Mouse (Mus musculus): ENCODE data around the gene Myo1b.
"Not testable (repeated sequence)": the region's sequence is repeated elsewhere in the genome, so short reads cannot be mapped to it uniquely, and the experiment has no call there.

Myo1b gene

GRCm38 (mm10) chr1:51894721-51895120 is 21.1 kb downstream of the Myo1b start:
- no peak for DNase-seq (ENCODE audit: low spot score)

DNA sequence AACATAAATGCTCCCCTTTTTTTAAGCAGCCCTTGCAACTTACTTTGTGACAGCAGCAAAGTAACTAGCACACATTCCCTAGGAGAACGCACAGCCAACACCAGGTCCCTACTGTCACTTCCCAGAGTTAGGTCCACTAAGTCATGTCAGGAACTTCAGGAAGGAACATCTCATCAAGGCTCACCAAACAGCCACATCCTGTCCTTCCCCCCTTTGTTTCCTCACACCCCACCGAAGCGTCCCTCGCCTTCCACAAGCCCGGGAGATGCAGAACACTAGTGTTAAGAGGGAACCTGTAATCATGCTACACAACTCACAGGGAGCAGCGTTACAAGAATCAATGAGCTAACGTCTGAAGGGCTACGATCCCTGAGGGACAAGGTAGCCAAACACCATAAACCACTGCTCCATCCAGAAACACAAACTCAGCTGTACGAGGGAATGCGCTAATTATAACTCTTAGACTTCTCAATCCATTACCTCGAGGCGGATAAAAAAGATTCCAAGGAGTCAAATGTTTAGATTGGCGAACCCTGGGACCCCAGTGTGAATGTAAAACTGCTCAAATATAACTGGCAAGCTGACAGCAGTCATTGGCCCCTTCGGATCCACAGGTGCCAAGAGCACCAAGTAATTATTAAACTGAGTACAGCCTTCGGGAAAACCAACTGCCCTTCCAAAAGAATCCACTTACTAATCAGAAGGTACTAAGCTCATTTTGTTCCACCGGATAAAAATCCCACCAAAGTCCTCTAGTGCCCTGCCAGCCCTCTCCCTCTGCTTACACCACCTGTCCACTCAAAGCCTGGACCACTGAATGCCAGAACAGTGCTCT is 22.1 kb downstream of the Myo1b start:
- no peak for DNase-seq (ENCODE audit: low spot score)

- DNase-seq (ENCODE audit: low spot score), result no peak
Measured at GRCm38 (mm10) chr1:51892005-51892404, 23.9 kb downstream of the Myo1b start.

DNA sequence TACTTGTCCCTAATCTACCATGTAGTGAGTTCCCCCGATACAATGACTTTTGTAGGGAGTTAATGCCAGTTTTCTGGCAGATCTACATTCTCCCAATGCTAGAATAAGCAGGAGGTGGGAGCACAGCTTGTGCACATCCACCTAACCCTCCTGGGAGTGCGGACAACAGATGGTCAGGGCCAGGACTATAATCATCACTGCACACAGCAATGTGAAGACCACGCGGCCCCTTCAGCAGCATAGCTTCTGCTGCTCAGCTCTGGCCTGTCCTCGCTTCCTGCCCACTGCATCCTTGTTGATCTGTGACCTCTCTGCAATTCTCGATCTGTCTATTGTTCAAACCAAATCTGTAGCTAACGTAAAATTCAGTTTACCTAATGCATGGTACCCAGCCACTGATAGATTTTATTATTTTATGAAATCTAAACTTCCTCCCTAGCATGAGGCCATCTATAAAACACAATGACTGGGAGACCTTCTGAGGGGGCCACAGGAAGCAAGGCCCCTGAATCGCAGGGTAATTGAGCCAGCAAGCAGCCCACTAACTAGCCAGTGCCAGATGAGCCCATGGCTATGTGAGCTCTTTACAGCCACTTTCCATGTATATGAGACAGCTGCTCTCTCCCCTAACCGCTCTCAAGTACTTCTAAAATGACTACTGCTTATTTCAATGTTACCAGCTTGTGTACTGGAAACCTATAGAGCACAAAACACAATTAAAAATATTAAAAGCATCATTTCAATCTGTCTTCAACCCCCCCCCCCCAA is 27.6 kb downstream of the Myo1b start:
- DNase-seq (ENCODE audit: low spot score), result no peak

- no peak for DNase-seq (ENCODE audit: low spot score)
Measured at GRCm38 (mm10) chr1:51885356-51885983, 30.4 kb downstream of the Myo1b start.

DNA sequence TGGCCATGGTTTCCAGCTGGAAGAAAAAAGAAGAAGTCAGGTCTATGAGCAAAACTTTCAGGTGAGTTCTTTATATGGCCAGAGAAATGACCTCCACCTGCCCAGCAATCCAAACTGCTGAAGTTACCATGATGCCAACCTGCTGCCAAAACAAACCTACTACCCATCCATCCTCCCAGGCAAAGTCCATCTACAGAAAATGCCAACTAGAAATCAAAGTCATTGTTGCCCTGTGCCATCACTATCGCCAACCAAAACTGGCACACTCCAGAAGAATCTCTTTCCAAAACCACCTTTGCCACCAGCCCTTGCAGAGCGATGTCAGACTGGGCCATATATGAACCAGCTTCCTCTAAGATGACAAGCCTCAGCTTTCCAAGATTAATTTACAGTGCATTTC is 32.7 kb downstream of the Myo1b start:
- DNase-seq (ENCODE audit: low spot score), result no peak

DNA sequence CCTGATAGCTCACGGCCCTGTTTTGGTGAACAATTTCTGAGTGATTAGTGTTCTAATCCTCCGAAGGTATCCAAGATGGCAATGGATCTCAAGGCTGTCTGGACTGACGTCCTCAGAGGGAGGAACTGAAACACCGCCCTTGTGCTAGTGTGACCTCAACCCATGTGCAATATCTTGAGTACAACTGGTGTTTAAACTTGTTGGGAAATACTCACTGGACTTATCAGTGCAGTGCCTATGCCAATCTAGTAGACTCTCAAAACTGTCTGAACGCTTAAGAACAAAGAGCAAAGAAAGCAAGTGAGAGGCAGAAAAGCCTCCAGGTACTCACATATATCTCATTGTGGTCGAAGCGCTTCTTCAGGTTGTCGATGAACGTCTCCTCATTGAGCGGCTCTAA is 33.1 kb downstream of the Myo1b start:
- DNase-seq (ENCODE audit: low spot score), result no peak

DNA sequence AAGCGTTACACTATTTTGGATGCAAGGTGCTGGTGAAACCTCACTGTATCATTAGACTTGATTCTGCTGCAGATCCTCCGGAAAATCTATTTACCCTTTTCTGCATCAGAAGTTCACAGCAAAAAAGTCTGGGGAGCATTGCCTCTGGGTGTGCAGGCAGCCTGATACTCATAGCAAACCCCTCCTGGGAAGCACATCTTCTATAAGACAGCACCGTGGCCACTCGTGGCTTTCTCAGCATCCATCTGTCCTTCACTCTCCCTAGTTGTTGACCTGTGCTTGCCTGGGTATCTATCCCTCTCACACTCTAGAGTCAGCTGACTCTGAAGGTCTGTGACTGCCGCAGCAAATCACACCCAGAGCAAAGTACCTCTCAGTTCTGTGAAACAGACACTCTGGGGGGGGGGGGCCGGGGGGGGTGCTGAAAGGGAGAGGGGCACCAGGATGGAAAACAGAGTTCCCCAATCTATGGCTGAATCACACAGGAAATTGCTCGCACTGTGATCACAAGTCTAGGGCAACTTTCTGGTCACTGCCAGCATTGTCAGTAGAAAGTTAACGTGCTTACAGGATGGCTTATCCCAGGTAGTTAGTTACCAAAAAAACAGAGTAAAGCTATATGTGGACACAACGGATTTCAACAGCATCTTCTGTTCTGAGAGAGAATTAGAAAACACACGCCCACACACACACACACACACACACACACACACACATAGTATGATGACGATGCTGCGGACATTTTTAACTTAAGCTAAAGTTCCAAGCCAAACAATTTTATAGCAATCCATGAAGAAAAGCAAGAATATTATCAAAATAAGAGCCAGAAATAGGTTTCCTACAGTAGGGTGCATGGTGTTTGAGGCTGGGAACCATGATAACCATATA is 35.7 kb downstream of the Myo1b start:
- DNase-seq (ENCODE audit: low spot score), result no peak

DNA sequence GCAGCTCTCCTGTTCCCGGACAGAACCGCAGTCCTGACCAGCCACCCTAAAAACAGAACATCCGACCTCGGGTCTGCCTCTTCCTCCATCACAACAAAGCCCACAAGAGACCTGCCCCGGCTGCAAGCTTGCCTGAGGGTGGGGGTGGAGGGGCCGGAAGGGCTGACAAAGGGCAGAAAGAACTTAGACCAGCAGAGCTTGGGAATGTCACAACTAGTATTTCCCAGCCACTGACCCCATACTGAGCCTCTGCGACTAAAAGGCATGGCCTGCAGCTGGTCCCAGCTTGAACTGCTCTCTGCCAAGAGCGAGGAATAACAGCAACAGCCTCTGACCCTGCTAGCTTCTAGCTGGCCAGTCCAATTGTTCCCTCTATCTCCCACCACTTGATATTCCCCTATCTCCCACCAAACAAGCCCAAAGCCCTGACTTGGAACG is 36.5 kb downstream of the Myo1b start:
- no peak for DNase-seq (ENCODE audit: low spot score)

- no peak for DNase-seq (ENCODE audit: low spot score)
Measured at GRCm38 (mm10) chr1:51875462-51876225, 40.2 kb downstream of the Myo1b start.

- no peak for DNase-seq (ENCODE audit: low spot score)
Measured at GRCm38 (mm10) chr1:51872493-51873261, 43.2 kb downstream of the Myo1b start.

- DNase-seq (ENCODE audit: low spot score), result not testable (repeated sequence)
Measured at GRCm38 (mm10) chr1:51871234-51871633, 44.6 kb downstream of the Myo1b start.

DNA sequence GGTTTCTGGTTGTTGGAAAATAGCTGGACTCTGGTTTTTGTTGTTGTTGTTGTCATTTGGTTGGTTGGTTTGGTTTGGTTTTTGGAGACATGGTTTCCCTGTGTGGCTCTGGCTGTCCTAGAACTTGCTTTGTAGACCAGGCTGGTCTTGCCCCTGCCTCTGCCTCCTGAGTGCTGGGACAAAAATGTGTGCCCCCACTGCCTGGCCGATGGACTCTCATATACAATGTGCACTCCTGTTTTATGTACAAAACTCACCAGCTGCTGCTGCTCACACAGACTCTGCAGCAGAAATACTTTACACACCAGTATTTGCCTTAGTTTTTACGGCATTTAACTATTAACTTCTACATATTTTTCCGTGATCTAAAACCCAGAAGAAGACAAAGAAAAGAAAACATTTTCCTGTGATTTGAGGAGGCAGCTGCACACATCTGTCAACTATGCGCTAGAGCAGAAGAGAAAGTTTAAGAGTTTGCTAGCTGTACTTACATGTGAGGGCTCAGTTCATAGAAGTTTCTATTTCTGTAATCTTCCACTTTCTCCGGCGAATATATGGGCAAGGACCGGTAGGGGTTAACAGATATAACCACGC is 52.9 kb downstream of the Myo1b start:
- DNase-seq (ENCODE audit: low spot score), result no peak

DNA sequence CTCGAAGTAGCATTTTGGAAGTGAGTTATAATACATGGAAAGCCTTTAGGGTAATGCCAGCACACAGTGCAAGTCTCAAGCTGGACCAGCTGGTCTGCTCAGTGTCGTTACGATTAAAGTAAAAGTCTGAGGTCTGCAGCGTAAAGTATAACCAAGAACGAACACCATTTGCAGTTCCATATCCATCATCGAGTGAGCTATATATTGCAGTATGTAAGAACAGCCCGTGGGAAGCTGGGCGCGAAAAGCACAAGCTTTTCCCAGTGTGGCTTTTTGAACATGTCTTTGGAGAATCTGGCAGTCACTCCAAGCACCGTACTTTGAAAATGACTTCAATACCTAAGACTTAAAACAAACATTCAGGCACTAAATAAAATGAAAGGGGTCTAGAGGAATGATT is 55.0 kb downstream of the Myo1b start:
- no peak for DNase-seq (ENCODE audit: low spot score)

DNA sequence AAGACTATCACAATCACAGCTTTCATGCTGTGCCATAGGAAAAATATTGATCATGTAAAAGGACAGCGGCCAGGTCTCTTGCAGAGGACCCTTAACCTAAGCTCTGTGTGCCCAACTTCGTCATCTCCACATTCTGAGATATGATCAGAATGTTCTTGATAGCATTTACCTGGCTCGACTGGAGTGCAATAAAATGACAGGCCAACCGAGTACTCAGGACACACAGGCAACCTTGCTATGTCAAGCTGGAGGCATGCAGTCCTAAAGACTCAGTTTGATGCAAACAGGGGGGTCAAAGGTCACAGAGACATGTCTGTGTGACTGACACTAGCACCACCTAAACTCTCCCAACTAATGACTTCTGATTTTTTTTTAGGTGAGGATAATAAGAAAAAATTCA is 58.9 kb downstream of the Myo1b start:
- no peak for DNase-seq (ENCODE audit: low spot score)

DNA sequence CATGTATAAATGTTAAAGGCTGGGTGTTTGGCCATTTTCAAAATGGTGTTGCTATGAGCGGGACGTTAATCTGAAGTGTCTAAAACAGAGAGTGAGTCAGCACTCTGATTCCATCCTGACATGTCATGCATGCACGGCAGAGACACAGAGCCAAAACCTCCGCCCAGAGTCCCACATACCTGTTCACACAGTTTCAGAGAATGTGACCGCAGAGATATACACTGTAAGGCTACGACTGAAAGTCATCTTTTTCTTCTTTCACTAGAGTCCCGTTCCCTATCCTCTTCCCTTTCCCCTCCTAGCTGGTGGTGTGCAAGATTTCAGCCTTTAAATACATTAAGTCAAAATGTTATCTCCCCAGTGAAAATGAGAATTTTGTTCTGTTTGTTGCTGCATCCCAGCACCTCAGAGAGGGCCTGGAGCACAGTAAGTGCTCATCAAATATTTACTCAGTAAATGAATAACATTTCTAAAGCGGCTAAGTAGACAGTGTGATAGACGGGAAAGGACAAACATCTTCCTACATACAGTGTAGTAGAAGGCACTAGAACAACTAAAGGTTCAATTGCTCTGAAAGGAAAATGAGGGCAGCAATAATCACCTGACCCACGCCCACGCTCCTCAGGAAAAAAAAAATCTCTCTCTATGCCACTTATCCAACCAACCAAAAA is 59.5 kb downstream of the Myo1b start:
- DNase-seq (ENCODE audit: low spot score), result no peak

DNA sequence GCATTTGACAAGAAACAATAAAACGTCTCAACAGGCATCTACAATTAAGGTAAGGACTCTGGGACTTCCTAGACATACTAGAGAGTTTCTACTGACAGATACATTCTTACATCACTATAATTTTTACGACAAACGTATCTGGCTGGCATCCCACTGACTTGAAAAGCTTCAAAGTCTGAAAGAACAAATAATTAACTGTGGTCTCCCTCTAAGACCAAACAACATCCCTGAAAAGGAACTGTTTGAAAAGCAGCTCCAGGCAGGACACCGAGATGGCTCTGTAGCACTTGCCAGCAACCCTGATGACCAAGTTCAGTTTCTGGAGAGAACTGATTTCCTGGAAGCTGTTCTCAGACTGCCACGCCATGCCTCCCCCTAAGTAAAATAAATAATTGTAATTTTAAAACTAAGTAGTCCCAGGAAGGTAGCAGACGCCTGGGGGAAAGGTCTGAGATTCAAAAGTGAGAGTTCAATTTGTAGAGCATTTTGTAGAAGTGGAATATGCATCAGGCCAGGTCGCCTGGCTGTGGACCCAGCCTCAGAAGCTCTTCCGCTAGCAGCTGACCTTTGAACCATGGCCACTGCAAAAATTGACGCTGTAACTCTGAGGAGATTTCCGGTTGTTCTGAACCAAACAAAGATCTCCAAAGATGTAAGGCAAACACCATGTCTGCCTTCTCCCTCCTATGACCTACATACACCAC is 60.2 kb downstream of the Myo1b start:
- DNase-seq (ENCODE audit: low spot score), result no peak

GRCm38 (mm10) chr1:51852314-51852713 is 63.6 kb downstream of the Myo1b start:
- no peak for DNase-seq (ENCODE audit: low spot score)

Measured in c-Kit-positive CD71-positive TER-119-positive erythroid progenitor cells, embryonic 14.5 days (primary cell).